Mouse (Mus musculus) hindbrain, embryonic 15.5 days (tissue): ENCODE results near the gene Abcb10. TPM values are rescaled to one million over a fixed set of nuclear protein-coding genes. Genes with fewer than 3 reads are reported as not detected.
A peak's percentile ranks its signal among the peaks of the same experiment; 100 is the strongest.

Source experiments
- ATAC-seq: fragments of 200-750 bp; cut with Nextera tagmentation; 2 replicates; pipeline ENCODE4 v1.8.0; 2017; ENCODE audit warnings: low read depth, moderate number of reproducible peaks, moderate TSS enrichment; ENCODE audit not compliant: low FRiP score
- H3K27ac ChIP-seq: fragments of 300-500 bp; sonication (generic); replicated peaks from 2 replicates; pipeline ENCODE4 v1.5.1; 2015; ENCODE audit warnings: mild to moderate bottlenecking, inconsistent platforms
- H3K27me3 ChIP-seq: fragments of 300-500 bp; sonication (generic); 2 replicates; pipeline ENCODE4 v1.6.1; 2015; ENCODE audit warnings: control low read depth, inconsistent platforms
- H3K36me3 ChIP-seq: fragments of 300-500 bp; sonication (generic); 2 replicates; pipeline ENCODE4 v1.6.1; 2015; ENCODE audit warnings: control low read depth, inconsistent platforms
- H3K4me1 ChIP-seq: fragments of 300-500 bp; sonication (generic); replicated peaks from 2 replicates; pipeline ENCODE4 v1.6.1; 2015; ENCODE audit warnings: control low read depth, inconsistent platforms
- H3K4me2 ChIP-seq: fragments of 300-500 bp; sonication (generic); 2 replicates; pipeline ENCODE4 v1.6.1; 2015; ENCODE audit warnings: moderate library complexity, mild to moderate bottlenecking, inconsistent platforms
- H3K4me3 ChIP-seq: fragments of 300-500 bp; sonication (generic); 2 replicates; pipeline ENCODE4 v1.5.1; 2015; ENCODE audit warnings: mild to moderate bottlenecking, inconsistent platforms
- H3K9ac ChIP-seq: fragments of 300-500 bp; sonication (generic); 2 replicates; pipeline ENCODE4 v1.6.1; 2015; ENCODE audit warnings: inconsistent platforms
- H3K9me3 ChIP-seq: fragments of 300-500 bp; sonication (generic); 2 replicates; pipeline ENCODE4 v1.6.1; 2016; ENCODE audit warnings: control low read depth, inconsistent platforms
- WGBS: fragments of 180-500 bp; shearing (Covaris S2); methylation state at CpG from one replicate; pipeline ENCODE4 v1.1.7; 2015; 5-methylcytosine and 5-hydroxymethylcytosine counted together
- microRNA counts: library from miRNA; unstranded; fragments of <30 nt; microRNA quantifications from one replicate; lab custom pipeline; 2016
- microRNA-seq: library from miRNA; unstranded; fragments of <30 nt; microRNA quantifications from one replicate; pipeline ENCODE4, GENCODE M21; 2016
- polyA plus RNA-seq: library from polyadenylated mRNA; unstranded; fragments of >200 nt; fragmentation: Nextera tagmentation; extraction: Ambion mirVana; gene quantifications from 2 replicates; pipeline ENCODE4 v1.2.1, GENCODE M21; 2015

Gene Abcb10
- polyA plus RNA-seq, 1 experiment from 2014 or later, result 15.2 TPM

DNA sequence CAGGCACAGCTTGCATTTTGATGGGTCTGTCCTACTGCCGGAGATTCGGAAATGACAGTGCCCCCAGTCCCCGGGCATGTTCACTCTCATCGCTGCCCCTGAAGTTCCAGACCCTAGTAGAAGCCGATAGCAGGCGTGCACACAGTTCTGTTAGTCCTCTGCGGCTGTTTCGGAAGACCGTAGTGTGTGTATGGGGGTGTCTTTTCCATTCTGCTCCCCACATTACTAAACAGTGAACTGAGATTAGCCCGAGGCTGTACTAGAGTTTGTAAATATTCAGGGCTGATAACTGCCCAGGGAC lies 33.3 kb downstream of the Abcb10 start:
- 0 out of 2 replicates have a peak, but pooled peaks have one; percentile 51 for ATAC-seq
- H3K4me1 ChIP-seq, result peaks cover 18% of the 10 kb centered on the region

DNA sequence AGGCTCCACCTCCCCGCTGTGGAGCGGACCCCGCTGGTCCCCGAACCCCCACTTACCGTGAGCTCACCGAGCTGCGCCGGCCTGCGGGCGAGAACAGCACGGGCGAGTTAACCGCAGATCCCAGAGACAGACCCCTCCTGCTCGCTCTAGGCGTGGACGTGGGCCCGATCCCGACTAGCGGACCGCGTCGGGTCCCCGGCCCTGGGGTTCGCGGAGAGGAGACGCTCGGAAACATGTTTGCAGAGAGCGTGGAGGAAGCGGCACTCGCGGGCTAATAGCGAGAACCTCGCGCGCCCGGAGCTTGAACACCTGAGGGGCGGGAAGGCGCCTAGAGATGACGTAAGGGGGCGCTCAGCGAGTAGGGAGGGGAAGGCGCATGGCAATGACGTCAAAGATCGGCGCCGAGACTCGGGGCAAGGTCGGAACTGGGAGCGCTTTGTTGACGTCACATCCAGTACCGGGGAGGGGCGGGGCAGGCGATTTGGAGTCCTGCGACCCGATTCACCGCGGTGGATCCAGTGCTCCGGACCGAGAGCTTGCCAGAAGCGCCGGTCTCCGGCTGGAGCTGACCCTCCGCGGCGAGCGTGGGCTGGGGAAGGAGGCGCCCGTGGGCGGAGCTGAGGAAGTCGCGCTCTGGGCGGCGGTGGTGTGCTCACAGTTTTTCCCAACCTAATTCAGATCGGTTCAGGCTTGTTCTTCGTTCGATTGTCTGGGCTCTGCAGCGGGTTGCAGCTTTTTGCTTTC lies 33.8 kb downstream of the Abcb10 start, which contains the start of gene Nup133:
Gene Nup133, minus strand, starts transcription at position 324 of the 744 bp plus-strand sequence.
- H3K9me3 ChIP-seq, result no peaks in the 10 kb centered on the region
- WGBS, result under 1% methylated on average over 77 of the region's 77 CpGs
- H3K36me3 ChIP-seq, result peaks cover 22% of the 10 kb centered on the region
- peak; percentile 89 for ATAC-seq
- H3K4me2 ChIP-seq, result peak within 1 kb of the TSS; percentile 87
- H3K27ac ChIP-seq, result peak within 1 kb of the TSS; percentile 87
- peak within 1 kb of the TSS; percentile 91 for H3K4me3 ChIP-seq
- peak within 1 kb of the TSS; percentile 78 for H3K9ac ChIP-seq
- no peaks in the 10 kb centered on the region for H3K27me3 ChIP-seq
- peaks cover 18% of the 10 kb centered on the region for H3K4me1 ChIP-seq

More for the DNA sequence above, 33.3 kb downstream of the Abcb10 start:
- Histone ChIP-seq H3K36me3 (peaks cover 24% of the 10 kb centered on the region; the same call in 1 of the 2 replicates), H3K4me3 (peak overlapping the region; percentile 91), H3K27ac (peak overlapping the region; percentile 87), H3K27me3 (no peaks in the 10 kb centered on the region), H3K9ac (peak overlapping the region; percentile 64), H3K4me2 (peak overlapping the region; percentile 87), H3K9me3 (no peaks in the 10 kb centered on the region)
- WGBS, result 4% methylated on average over 10 of the region's 10 CpGs

DNA sequence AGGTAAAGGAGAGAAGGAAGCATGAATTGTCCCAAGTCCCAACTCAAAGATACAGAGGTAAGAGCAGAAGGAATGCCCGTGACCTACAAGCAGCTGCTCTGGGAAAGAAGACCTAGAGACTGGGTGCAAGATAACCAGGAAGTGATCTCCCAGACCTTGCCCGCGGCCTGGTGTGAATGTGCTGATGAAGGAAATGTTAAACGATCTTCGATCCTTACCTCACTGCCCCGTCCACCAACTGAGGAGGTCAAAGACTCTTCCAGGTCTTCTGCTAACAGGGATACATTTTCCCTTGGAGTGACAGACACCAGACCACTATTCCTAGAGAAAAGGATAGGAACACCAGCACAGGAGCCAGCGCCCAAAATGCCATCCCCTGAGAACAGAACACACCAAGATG lies 53.9 kb downstream of the Abcb10 start:
- Histone ChIP-seq H3K9me3 (no peaks in the 10 kb centered on the region), H3K36me3 (peaks cover 51% of the 10 kb centered on the region), H3K4me1 (no peaks in the 10 kb centered on the region), H3K4me2 (no peak overlapping the region), H3K9ac (no peak overlapping the region), H3K4me3 (no peak overlapping the region), H3K27me3 (no peaks in the 10 kb centered on the region), H3K27ac (no peak overlapping the region)
- ATAC-seq, result no peak
- WGBS, result 97% methylated on average over 7 of the region's 7 CpGs

DNA sequence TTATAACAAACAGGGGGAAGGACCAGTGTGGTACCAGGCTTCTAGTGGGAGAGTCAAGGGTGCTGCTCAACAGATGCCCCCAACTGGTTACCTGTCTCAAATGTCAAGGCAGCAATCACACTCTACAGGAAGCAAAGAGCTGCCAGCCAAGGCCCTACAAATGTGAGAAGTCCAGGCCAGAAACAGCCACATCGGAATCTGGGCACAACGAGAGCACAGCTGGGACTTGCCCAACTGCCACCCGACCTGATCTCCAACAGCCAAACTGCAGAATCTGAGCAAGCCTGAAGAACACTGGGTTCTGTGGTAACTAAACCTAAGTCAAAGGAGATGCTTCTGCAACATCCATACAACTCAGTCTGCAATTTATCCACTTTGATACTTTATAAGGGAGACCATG lies 57.3 kb downstream of the Abcb10 start:
- no peak overlapping the region for H3K9ac ChIP-seq
- H3K9me3 ChIP-seq, result no peaks in the 10 kb centered on the region
- H3K27me3 ChIP-seq, result no peaks in the 10 kb centered on the region
- H3K4me1 ChIP-seq, result no peaks in the 10 kb centered on the region
- no peak overlapping the region for H3K4me3 ChIP-seq
- no peak for ATAC-seq
- H3K4me2 ChIP-seq, result no peak overlapping the region
- H3K36me3 ChIP-seq, result peaks cover 49% of the 10 kb centered on the region
- no peak overlapping the region for H3K27ac ChIP-seq
- WGBS, result 92% methylated on average over 3 of the region's 3 CpGs

DNA sequence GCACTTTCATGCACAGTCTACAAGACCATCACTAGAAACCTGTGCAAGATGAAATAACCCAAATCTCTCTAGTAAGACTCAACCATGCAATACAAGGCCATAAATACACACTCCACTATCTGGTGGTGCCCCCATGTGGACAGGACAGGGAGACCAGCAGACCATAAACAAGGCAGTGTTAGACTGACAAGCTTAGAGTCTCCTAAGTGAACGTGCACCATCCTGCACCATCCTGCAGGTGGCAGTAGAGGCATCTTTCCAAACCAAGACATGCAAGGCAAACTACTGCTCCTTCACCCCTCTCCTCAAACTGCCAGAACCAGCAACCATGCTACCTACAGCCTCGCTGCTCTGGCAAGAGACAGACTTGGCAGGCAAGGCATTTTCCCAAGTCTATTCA lies 58.2 kb downstream of the Abcb10 start:
- peaks cover 47% of the 10 kb centered on the region for H3K36me3 ChIP-seq
- H3K4me1 ChIP-seq, result no peaks in the 10 kb centered on the region
- no peak overlapping the region for H3K9ac ChIP-seq
- no peaks in the 10 kb centered on the region for H3K9me3 ChIP-seq
- 16% methylated on average over 2 of the region's 2 CpGs for WGBS
- no peak overlapping the region for H3K4me3 ChIP-seq
- no peak overlapping the region for H3K27ac ChIP-seq
- H3K27me3 ChIP-seq, result no peaks in the 10 kb centered on the region
- H3K4me2 ChIP-seq, result no peak overlapping the region
- ATAC-seq, result peak; percentile 79

DNA sequence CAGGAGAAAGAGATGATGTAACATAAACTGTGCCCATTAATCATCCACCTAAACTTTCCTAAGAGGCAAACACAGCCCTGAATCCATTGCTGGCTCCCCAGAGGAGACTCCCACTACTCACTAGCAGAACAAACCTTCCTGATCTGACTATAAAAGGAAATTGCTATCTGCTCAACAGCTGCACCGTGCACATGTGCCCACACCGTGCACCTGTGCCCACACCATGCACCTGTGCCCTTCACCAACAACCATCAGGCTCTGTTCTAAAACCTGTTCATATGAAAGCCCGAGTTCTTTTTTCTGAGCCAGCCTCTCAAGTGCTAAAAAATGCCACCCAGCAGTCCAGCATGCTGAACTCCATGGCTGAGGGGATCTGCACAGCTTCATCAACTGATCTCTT lies 68.3 kb downstream of the Abcb10 start:
- H3K9me3 ChIP-seq, result no peaks in the 10 kb centered on the region
- 94% methylated on average over 3 of the region's 3 CpGs for WGBS
- peaks cover 71% of the 10 kb centered on the region for H3K36me3 ChIP-seq

DNA sequence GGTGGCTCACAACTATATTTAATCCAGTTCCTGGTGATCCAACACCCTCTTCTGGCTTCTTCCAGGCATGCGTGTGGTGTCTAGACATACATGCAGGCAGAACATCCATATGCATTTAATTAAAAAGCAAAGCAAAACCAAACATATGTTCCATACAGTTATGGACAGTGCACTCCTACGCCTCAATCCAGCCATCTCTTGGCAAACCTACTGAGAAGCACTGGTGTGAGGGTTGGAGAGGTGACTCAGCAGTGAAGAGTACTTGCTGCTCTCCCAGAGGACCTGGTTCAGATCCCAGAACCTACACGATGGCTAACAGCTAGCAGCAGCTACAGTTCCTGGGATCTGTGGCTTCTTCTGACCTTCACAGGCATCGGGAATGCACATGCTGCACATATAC lies 70.7 kb downstream of the Abcb10 start:
- 92% methylated on average over 4 of the region's 4 CpGs for whole genome bisulfite sequencing
- H3K27ac ChIP-seq, result no peak overlapping the region
- no peak overlapping the region for H3K4me3 ChIP-seq
- H3K9ac ChIP-seq, result no peak overlapping the region
- H3K36me3 ChIP-seq, result peaks cover 75% of the 10 kb centered on the region
- no peaks in the 10 kb centered on the region for H3K27me3 ChIP-seq
- ATAC-seq, result no peak
- no peaks in the 10 kb centered on the region for H3K4me1 ChIP-seq
- H3K4me2 ChIP-seq, result no peak overlapping the region
- no peaks in the 10 kb centered on the region for H3K9me3 ChIP-seq

More for the DNA sequence above, 68.3 kb downstream of the Abcb10 start:
- ATAC-seq, result no peak
- Histone ChIP-seq H3K27ac (no peak overlapping the region), H3K4me2 (no peak overlapping the region), H3K27me3 (no peaks in the 10 kb centered on the region), H3K4me3 (no peak overlapping the region), H3K9ac (no peak overlapping the region), H3K4me1 (no peaks in the 10 kb centered on the region)

DNA sequence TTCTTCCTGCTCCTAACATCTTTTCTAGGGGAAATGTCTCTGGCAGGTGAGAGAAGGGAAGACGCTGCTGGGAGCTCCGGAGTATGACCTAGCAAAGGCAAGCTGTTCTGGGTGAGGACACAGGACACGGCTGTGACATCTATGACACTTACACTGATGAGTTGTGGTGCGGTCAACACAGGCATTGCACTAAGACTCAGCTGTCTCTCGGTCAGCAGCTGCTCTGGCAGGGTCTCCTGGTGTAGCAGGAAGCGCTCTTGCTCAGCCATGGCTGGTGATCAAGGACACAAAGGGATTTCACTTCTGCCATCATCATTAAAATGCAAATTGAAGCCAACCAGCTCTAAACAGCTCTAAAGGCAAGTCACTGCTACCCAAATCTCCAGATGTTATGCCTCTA lies 75.3 kb downstream of the Abcb10 start:
- H3K36me3 ChIP-seq, result peaks cover 72% of the 10 kb centered on the region
- 93% methylated on average over 6 of the region's 6 CpGs for WGBS

DNA sequence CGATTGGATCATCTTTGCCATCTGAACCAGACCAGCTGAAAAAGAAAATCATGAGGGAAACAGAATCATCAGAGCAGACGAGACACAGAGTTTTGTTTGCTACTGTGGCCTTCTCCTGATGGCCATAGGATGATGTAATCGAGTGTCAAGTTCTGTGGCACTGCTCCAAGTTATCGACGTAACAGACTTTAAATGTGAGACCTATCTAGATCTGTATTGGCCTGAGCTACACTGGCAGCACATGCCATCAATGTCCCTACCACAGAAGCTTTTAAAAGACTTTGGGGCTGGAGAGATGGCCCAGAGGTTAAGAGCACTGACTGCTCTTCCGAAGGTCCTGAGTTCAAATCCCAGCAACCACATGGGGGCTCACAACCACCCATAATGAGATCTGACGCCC lies 80.3 kb downstream of the Abcb10 start:
- Histone ChIP-seq H3K27ac (no peak overlapping the region), H3K9ac (no peak overlapping the region), H3K4me3 (no peak overlapping the region), H3K4me1 (no peaks in the 10 kb centered on the region), H3K4me2 (no peak overlapping the region), H3K27me3 (no peaks in the 10 kb centered on the region), H3K9me3 (no peaks in the 10 kb centered on the region), H3K36me3 (peaks cover 57% of the 10 kb centered on the region)
- 92% methylated on average over 7 of the region's 7 CpGs for WGBS
- no peak for ATAC-seq

More for the DNA sequence above, 75.3 kb downstream of the Abcb10 start:
- Histone ChIP-seq H3K27me3 (no peaks in the 10 kb centered on the region), H3K9ac (no peak overlapping the region), H3K4me1 (no peaks in the 10 kb centered on the region), H3K9me3 (no peaks in the 10 kb centered on the region), H3K4me2 (no peak overlapping the region), H3K27ac (no peak overlapping the region), H3K4me3 (no peak overlapping the region)
- ATAC-seq, result no peak

MicroRNA genes within 50 kb of the gene (microRNA counts, 519-probe panel; counts per million panel counts)
- microRNA mmu-miR-1967 (lab: Ali Mortazavi, UCI), result 2,614 counts per million, percentile 45 among the panel's probes with 10 or more counts

Small RNAs within 50 kb of the gene (microRNA-seq; reads per million reads assigned to microRNA genes)
- not detected for gene Mir1967

Other genes starting within 250 kb of the Abcb10 start
- 77.5 and 82.2 TPM in 2 replicates for gene Rab4a, start 177.1 kb downstream of the Abcb10 start, polyA plus RNA-seq
- gene Ccsap, start 122.9 kb downstream of the Abcb10 start, polyA plus RNA-seq, result 5.7 and 6.2 TPM in 2 replicates
- gene Acta1, start 88.4 kb downstream of the Abcb10 start, polyA plus RNA-seq, result 8.0 and 10.5 TPM in 2 replicates
- 21.3 and 21.9 TPM in 2 replicates for gene Nup133, start 33.9 kb downstream of the Abcb10 start, polyA plus RNA-seq
- gene Taf5l, start 38.3 kb upstream of the Abcb10 start, polyA plus RNA-seq, result 24.3 and 24.5 TPM in 2 replicates
- gene Urb2, start 38.4 kb upstream of the Abcb10 start, polyA plus RNA-seq, result 3.1 and 3.5 TPM in 2 replicates
- gene Galnt2, start 248.3 kb upstream of the Abcb10 start, polyA plus RNA-seq, result 63.2 and 63.7 TPM in 2 replicates